Mouse (Mus musculus): ENCODE data around the gene Rnase11.

- TF ChIP-seq POLR2A (IDR thresholded peaks at IDR 0.05; ENCODE audit: control insufficient read depth in 1 of 2, insufficient read depth in 1 of 2, low read depth in 1 of 2, low read length in 2 of 2, poor library complexity in 1 of 2) (no peak), CTCF (IDR thresholded peaks at IDR 0.05 in 2 of 3, conservative IDR thresholded peaks at IDR 0.05 in 1 of 3; ENCODE audit: control insufficient read depth in 1 of 3, insufficient read depth in 1 of 3, low read depth in 2 of 3, low read length in 3 of 3, poor library complexity in 1 of 3, severe bottlenecking in 1 of 3) (no peak), RCOR1 (IDR thresholded peaks at IDR 0.05; ENCODE audit: low read depth, low read length) (no peak), ELF1 (IDR thresholded peaks at IDR 0.05; ENCODE audit: low read depth, low read length) (no peak), ZNF384 (IDR thresholded peaks at IDR 0.05; ENCODE audit: low read depth, low read length) (no peak), MAX (IDR thresholded peaks at IDR 0.05; ENCODE audit: low read length) (no peak), NRF1 (IDR thresholded peaks at IDR 0.05; ENCODE audit: insufficient read depth, low read depth, low read length, poor library complexity, severe bottlenecking) (no peak), HCFC1 (IDR thresholded peaks at IDR 0.05; ENCODE audit: low read depth, low read length) (no peak), SMC3 (IDR thresholded peaks at IDR 0.05; ENCODE audit: low read depth, low read length) (no peak), GATA1 (IDR thresholded peaks at IDR 0.05; ENCODE audit: low read depth, low read length) (no peak), MAZ (IDR thresholded peaks at IDR 0.05; ENCODE audit: low read depth, low read length) (no peak), MAFK (IDR thresholded peaks at IDR 0.05; ENCODE audit: borderline replicate concordance, low read depth, low read length) (no peak), UBTF (IDR thresholded peaks at IDR 0.05; ENCODE audit: borderline replicate concordance, insufficient read depth, low read depth, low read length) (no peak), USF1 (IDR thresholded peaks at IDR 0.05; ENCODE audit: low read depth, low read length) (no peak)
These were observed 14.8 kb downstream of the Rnase11 start for GRCm38 (mm10) chr14:51035206-51035605.

Measured in MEL (cell line).